Mouse (Mus musculus) heart, embryonic 16.5 days (tissue): Measurements from ENCODE around the gene Lnx2. TPM values are rescaled to one million over a fixed set of nuclear protein-coding genes. Genes with fewer than 3 reads are reported as not detected.
A peak's percentile ranks its signal among the peaks of the same experiment; 100 is the strongest.

Source experiments
- ATAC-seq: fragments of 200-750 bp; cut with Nextera tagmentation; replicated peaks from 2 replicates; pipeline ENCODE4 v1.8.0; 2017; ENCODE audit warnings: moderate number of reproducible peaks; ENCODE audit not compliant: insufficient read depth, low FRiP score; ENCODE audit errors: extremely low read depth
- H3K27ac ChIP-seq: fragments of 300-500 bp; sonication (generic); 2 replicates; pipeline ENCODE4 v1.5.1; 2014; ENCODE audit warnings: mild to moderate bottlenecking, low read length, control low read depth, moderate library complexity
- H3K27me3 ChIP-seq: fragments of 300-500 bp; sonication (generic); 2 replicates; pipeline ENCODE4 v1.6.1; 2014; ENCODE audit warnings: low read length, mixed read lengths; ENCODE audit not compliant: control insufficient read depth, insufficient read depth
- H3K36me3 ChIP-seq: fragments of 300-500 bp; sonication (generic); 2 replicates; pipeline ENCODE4 v1.6.1; 2014; ENCODE audit not compliant: control insufficient read depth, insufficient read depth
- H3K4me1 ChIP-seq: fragments of 300-500 bp; sonication (generic); 2 replicates; pipeline ENCODE4 v1.6.1; 2014; ENCODE audit warnings: low read length, mixed read lengths; ENCODE audit not compliant: control insufficient read depth, insufficient read depth
- H3K4me2 ChIP-seq: fragments of 300-500 bp; sonication (generic); 2 replicates; pipeline ENCODE4 v1.6.1; 2014; ENCODE audit warnings: low read depth, mild to moderate bottlenecking, control low read depth, low read length
- H3K4me3 ChIP-seq: fragments of 300-500 bp; sonication (generic); 2 replicates; pipeline ENCODE4 v1.5.1; 2014; ENCODE audit warnings: mild to moderate bottlenecking, control low read depth, low read length
- H3K9ac ChIP-seq: fragments of 300-500 bp; sonication (generic); 2 replicates; pipeline ENCODE4 v1.6.1; 2014; ENCODE audit warnings: low read length, control low read depth
- H3K9me3 ChIP-seq: fragments of 300-500 bp; sonication (generic); replicated peaks from 2 replicates; pipeline ENCODE4 v1.6.1; 2016; ENCODE audit warnings: low read length; ENCODE audit not compliant: control insufficient read depth
- WGBS: fragments of 180-500 bp; shearing (Covaris S2); extraction: QIAGEN DNeasy Blood & Tissue Kit; methylation state at CpG from one replicate; pipeline ENCODE4 v1.1.7; 2014; 5-methylcytosine and 5-hydroxymethylcytosine counted together
- polyA plus RNA-seq: library from polyadenylated mRNA; unstranded; fragments of >200 nt; fragmentation: Nextera tagmentation; extraction: Ambion mirVana; gene quantifications from 2 replicates; pipeline ENCODE4 v1.2.1, GENCODE M21; 2015

The Lnx2 gene
- polyA plus RNA-seq, 1 experiment from 2014 or later = 13.9 TPM

GRCm38 (mm10) chr5:146996812-146997211, 79.6 kb downstream of the Lnx2 start:
- Histone ChIP-seq H3K27ac (no peak overlapping the region), H3K4me3 (no peak overlapping the region), H3K9me3 (peaks cover 3% of the 10 kb centered on the region; the same call in 1 of the 2 replicates), H3K36me3 (no peaks in the 10 kb centered on the region), H3K27me3 (no peaks in the 10 kb centered on the region), H3K4me1 (no peaks in the 10 kb centered on the region), H3K4me2 (no peak overlapping the region), H3K9ac (no peak overlapping the region)
- WGBS = 81% methylated on average over 7 of the region's 7 CpGs
- no peak for ATAC-seq

GRCm38 (mm10) chr5:146994973-146995372, 81.4 kb downstream of the Lnx2 start:
- no peak overlapping the region for H3K27ac ChIP-seq
- H3K9ac ChIP-seq = no peak overlapping the region
- H3K36me3 ChIP-seq = no peaks in the 10 kb centered on the region
- no peaks in the 10 kb centered on the region for H3K27me3 ChIP-seq
- no peaks in the 10 kb centered on the region for H3K9me3 ChIP-seq
- no peak for ATAC-seq
- no peak overlapping the region for H3K4me3 ChIP-seq
- no peak overlapping the region for H3K4me2 ChIP-seq
- 43% methylated on average over 6 of the region's 6 CpGs for WGBS
- H3K4me1 ChIP-seq = no peaks in the 10 kb centered on the region

- Histone ChIP-seq H3K9ac (no peak overlapping the region), H3K27me3 (no peaks in the 10 kb centered on the region), H3K4me2 (no peak overlapping the region), H3K4me1 (no peaks in the 10 kb centered on the region), H3K4me3 (no peak overlapping the region), H3K36me3 (no peaks in the 10 kb centered on the region), H3K9me3 (no peaks in the 10 kb centered on the region), H3K27ac (no peak overlapping the region)
- ATAC-seq = no peak
- 61% methylated on average over 8 of the region's 8 CpGs for WGBS
These were observed 82.9 kb downstream of the Lnx2 start for GRCm38 (mm10) chr5:146993509-146993908.

GRCm38 (mm10) chr5:146989051-146989450, 87.3 kb downstream of the Lnx2 start:
- Histone ChIP-seq H3K9me3 (no peaks in the 10 kb centered on the region), H3K27ac (no peak overlapping the region), H3K27me3 (peaks cover 20% of the 10 kb centered on the region), H3K4me1 (no peaks in the 10 kb centered on the region), H3K4me2 (no peak overlapping the region), H3K9ac (no peak overlapping the region), H3K36me3 (no peaks in the 10 kb centered on the region), H3K4me3 (no peak overlapping the region)
- WGBS = 51% methylated on average over 5 of the region's 5 CpGs
- no peak for ATAC-seq

- no peak for ATAC-seq
- WGBS = 82% methylated on average over 10 of the region's 10 CpGs
- H3K9me3 ChIP-seq = no peaks in the 10 kb centered on the region
- no peaks in the 10 kb centered on the region for H3K4me1 ChIP-seq
- peaks cover 25% of the 10 kb centered on the region for H3K27me3 ChIP-seq
- H3K9ac ChIP-seq = no peak overlapping the region
- no peak overlapping the region for H3K27ac ChIP-seq
- no peak overlapping the region for H3K4me3 ChIP-seq
- no peak overlapping the region for H3K4me2 ChIP-seq
- H3K36me3 ChIP-seq = no peaks in the 10 kb centered on the region
These were observed 88.8 kb downstream of the Lnx2 start for GRCm38 (mm10) chr5:146987588-146987987.

GRCm38 (mm10) chr5:146985725-146986433, 90.5 kb downstream of the Lnx2 start:
- WGBS = 61% methylated on average over 21 of the region's 21 CpGs
- Histone ChIP-seq H3K4me1 (no peaks in the 10 kb centered on the region), H3K9ac (no peak overlapping the region), H3K36me3 (no peaks in the 10 kb centered on the region), H3K4me2 (0 out of 2 replicates have a peak overlapping the region, but pooled peaks have one; percentile 23), H3K27ac (no peak overlapping the region), H3K27me3 (peaks cover 28% of the 10 kb centered on the region), H3K9me3 (no peaks in the 10 kb centered on the region), H3K4me3 (no peak overlapping the region)
- ATAC-seq = no peak

- no peaks in the 10 kb centered on the region for H3K4me1 ChIP-seq
- no peak overlapping the region for H3K9ac ChIP-seq
- H3K4me3 ChIP-seq = no peak overlapping the region
- H3K4me2 ChIP-seq = no peak overlapping the region
- WGBS = 4% methylated on average over 8 of the region's 8 CpGs
- no peak overlapping the region for H3K27ac ChIP-seq
- no peaks in the 10 kb centered on the region for H3K9me3 ChIP-seq
- ATAC-seq = no peak
- H3K36me3 ChIP-seq = no peaks in the 10 kb centered on the region
- peaks cover 28% of the 10 kb centered on the region for H3K27me3 ChIP-seq
These were observed 93.2 kb downstream of the Lnx2 start for GRCm38 (mm10) chr5:146983216-146983615.

GRCm38 (mm10) chr5:146981376-146981775, 95.0 kb downstream of the Lnx2 start:
- peaks cover 28% of the 10 kb centered on the region for H3K27me3 ChIP-seq

GRCm38 (mm10) chr5:146974781-146975123, 101.6 kb downstream of the Lnx2 start:
- H3K4me3 ChIP-seq = no peak overlapping the region
- 42% methylated on average over 13 of the region's 13 CpGs for WGBS
- no peak overlapping the region for H3K9ac ChIP-seq
- no peaks in the 10 kb centered on the region for H3K36me3 ChIP-seq
- H3K27me3 ChIP-seq = 0 out of 2 replicates have a peak, but pooled peaks cover 3% of the 10 kb centered on the region
- H3K4me2 ChIP-seq = no peak overlapping the region
- no peak for ATAC-seq
- no peaks in the 10 kb centered on the region; the same call in 1 of the 2 replicates for H3K4me1 ChIP-seq
- no peak overlapping the region for H3K27ac ChIP-seq
- no peaks in the 10 kb centered on the region for H3K9me3 ChIP-seq

More at GRCm38 (mm10) chr5:146981376-146981775, 95.0 kb downstream of the Lnx2 start:
- no peak for ATAC-seq
- Histone ChIP-seq H3K4me1 (no peaks in the 10 kb centered on the region), H3K27ac (no peak overlapping the region), H3K9me3 (no peaks in the 10 kb centered on the region), H3K4me2 (no peak overlapping the region), H3K9ac (no peak overlapping the region), H3K36me3 (no peaks in the 10 kb centered on the region), H3K4me3 (no peak overlapping the region)
- WGBS = 78% methylated on average over 6 of the region's 6 CpGs
